Mouse (Mus musculus) erythroblast, embryonic 14.5 days (primary cell): Measurements from ENCODE around the gene Dnase1l3.

ENCODE experiments used
- GATA1 ChIP-seq: IDR thresholded peaks from 2 replicates; pipeline ENCODE4 v1.6.1; 2012; ENCODE audit warnings: low read length, inconsistent platforms, mixed read lengths
- TAL1 ChIP-seq: IDR thresholded peaks from 3 replicates; pipeline ENCODE4 v1.6.1; 2012; ENCODE audit warnings: low read length, inconsistent platforms, mixed read lengths

GRCm38 (mm10) chr14:8015756-8016155 is 21.4 kb upstream of the Dnase1l3 start:
- TF ChIP-seq TAL1 (no peak), GATA1 (no peak)
